Mouse (Mus musculus): ENCODE data around the gene Jpt1.

GRCm38 (mm10) chr11:115475758-115476237, 38.4 kb downstream of the Jpt1 start:
- TF ChIP-seq CTCF (IDR thresholded peaks at IDR 0.05; ENCODE audit: control insufficient read depth, insufficient read depth, insufficient replicate concordance, low read depth, low read length) (no peak), POLR2A (IDR thresholded peaks at IDR 0.05; ENCODE audit: control insufficient read depth, low read depth, low read length) (no peak)
